18 mouse cellular contexts compared by ENCODE assay signal in the genomic region with DNA sequence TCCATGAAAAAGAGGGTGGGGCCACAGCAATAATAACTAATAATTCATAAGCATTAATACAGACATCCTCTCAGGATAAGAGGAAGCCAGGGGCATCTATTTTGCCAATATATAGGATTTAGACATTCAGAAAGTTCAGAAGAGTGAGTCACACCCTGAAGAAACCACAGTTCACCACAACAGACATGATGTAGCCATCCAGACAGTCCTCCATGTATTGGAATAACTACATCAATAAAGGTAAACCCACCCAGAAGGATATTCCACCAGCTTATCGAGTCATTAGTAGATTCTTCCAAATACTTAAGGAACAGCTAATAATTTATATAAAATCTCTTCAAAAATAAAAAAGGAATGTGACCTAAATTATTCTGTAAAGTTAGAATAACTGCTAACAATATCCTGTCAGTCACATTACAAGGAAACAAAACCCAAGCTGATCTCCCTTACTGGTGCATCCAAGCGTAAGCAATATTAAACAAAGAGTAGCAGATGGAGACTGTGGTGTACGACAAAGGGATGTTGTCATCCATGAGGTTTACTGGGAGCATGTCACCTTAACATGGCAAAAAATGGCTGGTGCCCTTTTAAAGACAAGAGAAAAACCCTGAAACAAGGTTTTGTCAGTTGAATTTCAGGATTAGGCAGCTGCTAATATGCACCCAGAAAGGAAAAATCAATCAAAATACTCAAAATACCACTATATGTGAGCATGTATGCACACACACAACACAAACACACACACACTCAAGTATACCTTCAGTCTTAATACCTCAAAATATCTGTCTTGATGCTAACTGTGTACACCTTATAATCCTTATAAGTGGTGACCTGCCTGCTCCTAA.
A peak's percentile ranks its signal among the peaks of the same experiment; 100 is the strongest.
DNase-seq lines count a peak whose midpoint lies in the region; ATAC-seq lines count a peak whose summit lies in the region.
"Had no signal": no experiment of that assay in that cellular context is flagged by ENCODE, and none has a peak within 500 bp of the region (broad histone marks: within the 10 kb centered on the region; RNA-seq: fewer than 3 reads in every experiment).

No protein-coding gene starts in this region.

- DNase-seq in embryonic facial prominence, embryonic 14.5 days (ENCODE audit: low spot score) = peak; percentile 32
- no peak for DNase-seq in embryonic facial prominence, embryonic 10.5 days (ENCODE audit: low spot score)
- DNase-seq in midbrain, embryonic 11.5 days (ENCODE audit: low spot score, missing footprints) = peak; percentile 84
- DNase-seq in retina, postnatal 1 day = peak; percentile 91
- DNase-seq in lung, postnatal 10 days = no peak
- DNase-seq in right cerebral cortex, postnatal 14 days = no peak
- DNase-seq: adrenal gland, postnatal 36 days; lung, postnatal 14 days; right cerebral cortex, adult 18-20 months; spleen, adult 18-20 months; thymus, postnatal 14 days had no signal

- H3K9ac ChIP-seq in embryonic facial prominence, embryonic 14.5 days (ENCODE audit: low read depth, low read length) = no peak overlapping the region
- no peak overlapping the region for H3K9ac ChIP-seq in midbrain, embryonic 11.5 days (ENCODE audit: low read length)
- H3K9ac ChIP-seq in midbrain, embryonic 15.5 days = no peak overlapping the region
- H3K9ac ChIP-seq in hindbrain, embryonic 12.5 days = no peak overlapping the region
- H3K9ac ChIP-seq: kidney, embryonic 15.5 days; limb, embryonic 13.5 days; liver, embryonic 15.5 days had no signal

- H3K27ac ChIP-seq in embryonic facial prominence, embryonic 14.5 days (replicated peaks; ENCODE audit: low read depth, low read length) = no peak overlapping the region
- H3K27ac ChIP-seq in embryonic facial prominence, embryonic 10.5 days (replicated peaks) = no peak overlapping the region
- H3K27ac ChIP-seq in midbrain, embryonic 11.5 days (ENCODE audit: low read depth, low read length) = peak overlapping the region; percentile 16; the same call in 1 of the 2 replicates
- H3K27ac ChIP-seq in midbrain, embryonic 15.5 days = no peak overlapping the region
- peak overlapping the region; percentile 45; the same call in 1 of the 2 replicates for H3K27ac ChIP-seq in hindbrain, embryonic 12.5 days
- H3K27ac ChIP-seq: kidney, embryonic 15.5 days; left cerebral cortex, adult 2 months; limb, embryonic 13.5 days; liver, embryonic 15.5 days had no signal

- H3K36me3 ChIP-seq in embryonic facial prominence, embryonic 14.5 days (ENCODE audit: control insufficient read depth, insufficient read depth, low read length) = no peaks in the 10 kb centered on the region
- no peaks in the 10 kb centered on the region for H3K36me3 ChIP-seq in embryonic facial prominence, embryonic 10.5 days (replicated peaks)
- no peaks in the 10 kb centered on the region for H3K36me3 ChIP-seq in midbrain, embryonic 11.5 days (ENCODE audit: control insufficient read depth, insufficient read depth, low read length)
- no peaks in the 10 kb centered on the region for H3K36me3 ChIP-seq in midbrain, embryonic 15.5 days (replicated peaks)
- H3K36me3 ChIP-seq in hindbrain, embryonic 12.5 days = no peaks in the 10 kb centered on the region
- H3K36me3 ChIP-seq: kidney, embryonic 15.5 days; limb, embryonic 13.5 days; liver, embryonic 15.5 days had no signal

- no peak overlapping the region for H3K4me2 ChIP-seq in embryonic facial prominence, embryonic 14.5 days (ENCODE audit: low read depth, low read length)
- H3K4me2 ChIP-seq in midbrain, embryonic 11.5 days = no peak overlapping the region
- no peak overlapping the region for H3K4me2 ChIP-seq in midbrain, embryonic 15.5 days
- no peak overlapping the region for H3K4me2 ChIP-seq in hindbrain, embryonic 12.5 days (replicated peaks)
- H3K4me2 ChIP-seq: kidney, embryonic 15.5 days; limb, embryonic 13.5 days; liver, embryonic 15.5 days had no signal

- ATAC-seq in embryonic facial prominence, embryonic 14.5 days (ENCODE audit: low read depth) = peak; percentile 53; the same call in 1 of the 2 replicates
- ATAC-seq in midbrain, embryonic 11.5 days (ENCODE audit: low FRiP score) = peak; percentile 80; the same call in 1 of the 2 replicates
- no peak for ATAC-seq in midbrain, embryonic 15.5 days (replicated peaks)
- peak; percentile 87 for ATAC-seq in hindbrain, embryonic 12.5 days (ENCODE audit: low FRiP score)
- ATAC-seq: activated CD4-positive, CD25-positive, alpha-beta regulatory T cell, adult 4 months had no signal

- 77% methylated on average over 3 of the region's 3 CpGs for WGBS in embryonic facial prominence, embryonic 14.5 days
- WGBS in embryonic facial prominence, embryonic 10.5 days = 75% methylated on average over 3 of the region's 3 CpGs
- 63% methylated on average over 3 of the region's 3 CpGs for WGBS in midbrain, embryonic 11.5 days
- 57% methylated on average over 3 of the region's 3 CpGs for WGBS in midbrain, embryonic 15.5 days
- WGBS in hindbrain, embryonic 12.5 days = 43% methylated on average over 3 of the region's 3 CpGs

- no peaks in the 10 kb centered on the region for H3K4me1 ChIP-seq in embryonic facial prominence, embryonic 14.5 days (ENCODE audit: control insufficient read depth, insufficient read depth, low read length)
- peaks cover 7% of the 10 kb centered on the region; the same call in 1 of the 2 replicates for H3K4me1 ChIP-seq in embryonic facial prominence, embryonic 10.5 days
- H3K4me1 ChIP-seq in midbrain, embryonic 11.5 days (ENCODE audit: control insufficient read depth, insufficient read depth, low read length) = no peaks in the 10 kb centered on the region; the same call in 1 of the 2 replicates
- 0 out of 2 replicates have a peak, but pooled peaks cover 6% of the 10 kb centered on the region for H3K4me1 ChIP-seq in midbrain, embryonic 15.5 days
- H3K4me1 ChIP-seq in hindbrain, embryonic 12.5 days = peaks cover 8% of the 10 kb centered on the region; the same call in 1 of the 2 replicates
- H3K4me1 ChIP-seq: kidney, embryonic 15.5 days; liver, embryonic 15.5 days had no signal

- H3K4me3 ChIP-seq in embryonic facial prominence, embryonic 14.5 days (ENCODE audit: low read depth, low read length) = no peak overlapping the region
- no peak overlapping the region for H3K4me3 ChIP-seq in embryonic facial prominence, embryonic 10.5 days
- no peak overlapping the region for H3K4me3 ChIP-seq in midbrain, embryonic 11.5 days (ENCODE audit: low read depth, low read length)
- no peak overlapping the region for H3K4me3 ChIP-seq in midbrain, embryonic 15.5 days
- H3K4me3 ChIP-seq in hindbrain, embryonic 12.5 days = no peak overlapping the region
- H3K4me3 ChIP-seq: kidney, embryonic 15.5 days; left cerebral cortex, adult 2 months; limb, embryonic 13.5 days; liver, embryonic 15.5 days had no signal

- H3K9me3 ChIP-seq in embryonic facial prominence, embryonic 14.5 days (ENCODE audit: control insufficient read depth, low read length) = 0 out of 2 replicates have a peak, but pooled peaks cover 5% of the 10 kb centered on the region
- H3K9me3 ChIP-seq in embryonic facial prominence, embryonic 10.5 days = peaks cover 5% of the 10 kb centered on the region; the same call in 1 of the 2 replicates
- no peaks in the 10 kb centered on the region for H3K9me3 ChIP-seq in midbrain, embryonic 11.5 days (ENCODE audit: control insufficient read depth, low read length)
- no peaks in the 10 kb centered on the region for H3K9me3 ChIP-seq in midbrain, embryonic 15.5 days
- H3K9me3 ChIP-seq in hindbrain, embryonic 12.5 days (replicated peaks) = no peaks in the 10 kb centered on the region
- H3K9me3 ChIP-seq: kidney, embryonic 15.5 days; limb, embryonic 13.5 days; liver, embryonic 15.5 days had no signal

- H3K27me3 ChIP-seq in embryonic facial prominence, embryonic 14.5 days (replicated peaks; ENCODE audit: control insufficient read depth, insufficient read depth, low read length) = no peaks in the 10 kb centered on the region
- no peaks in the 10 kb centered on the region for H3K27me3 ChIP-seq in embryonic facial prominence, embryonic 10.5 days (replicated peaks; ENCODE audit: low read depth, poor library complexity, severe bottlenecking)
- H3K27me3 ChIP-seq in midbrain, embryonic 11.5 days (ENCODE audit: control insufficient read depth, insufficient read depth, low read length) = no peaks in the 10 kb centered on the region
- no peaks in the 10 kb centered on the region for H3K27me3 ChIP-seq in midbrain, embryonic 15.5 days (replicated peaks)
- 0 out of 2 replicates have a peak, but pooled peaks cover 4% of the 10 kb centered on the region for H3K27me3 ChIP-seq in hindbrain, embryonic 12.5 days
- H3K27me3 ChIP-seq: kidney, embryonic 15.5 days; limb, embryonic 13.5 days; liver, embryonic 15.5 days had no signal

Comparison
In these comparisons a context has a peak if more than half of its experiments do, and no peak if none do; other contexts are left out.
1. DNase-seq: peak in embryonic facial prominence, embryonic 14.5 days (single experiment), midbrain, embryonic 11.5 days (single experiment) and retina, postnatal 1 day (single experiment); none in embryonic facial prominence, embryonic 10.5 days (single experiment), lung, postnatal 10 days (single experiment) and right cerebral cortex, postnatal 14 days (single experiment).
2. H3K27ac ChIP-seq: peak in midbrain, embryonic 11.5 days (single experiment) and hindbrain, embryonic 12.5 days (single experiment); none in embryonic facial prominence, embryonic 14.5 days (single experiment), embryonic facial prominence, embryonic 10.5 days (single experiment) and midbrain, embryonic 15.5 days (single experiment).